Mouse (Mus musculus): ENCODE data around the gene Hs3st3a1. TPM values are rescaled to one million over a fixed set of nuclear protein-coding genes. Genes with fewer than 3 reads are reported as not detected.
A peak's percentile ranks its signal among the peaks of the same experiment; 100 is the strongest.

Hs3st3a1 gene
- polyA plus RNA-seq, 1 experiment from 2014 or later, result 1.4 TPM

GRCm38 (mm10) chr11:64537230-64537629, 102.1 kb downstream of the Hs3st3a1 start:
- no peaks in the 10 kb centered on the region for H3K27me3 ChIP-seq
- H3K4me1 ChIP-seq (replicated peaks), result no peaks in the 10 kb centered on the region
- no peak overlapping the region for H3K9ac ChIP-seq
- no peaks in the 10 kb centered on the region for H3K9me3 ChIP-seq
- no peak overlapping the region for H3K4me2 ChIP-seq
- no peak overlapping the region for H3K4me3 ChIP-seq
- no peaks in the 10 kb centered on the region for H3K36me3 ChIP-seq
- ATAC-seq (ENCODE audit: low FRiP score, low read depth), result no peak
- H3K27ac ChIP-seq (replicated peaks), result no peak overlapping the region
- WGBS, result 96% methylated on average over 3 of the region's 3 CpGs

- Histone ChIP-seq H3K9ac (no peak overlapping the region), H3K4me2 (no peak overlapping the region), H3K4me3 (no peak overlapping the region), H3K9me3 (no peaks in the 10 kb centered on the region), H3K36me3 (no peaks in the 10 kb centered on the region), H3K27me3 (0 out of 2 replicates have a peak, but pooled peaks cover 4% of the 10 kb centered on the region), H3K27ac (replicated peaks) (no peak overlapping the region), H3K4me1 (replicated peaks) (no peaks in the 10 kb centered on the region)
- no peak for ATAC-seq (ENCODE audit: low FRiP score, low read depth)
- 95% methylated on average over 9 of the region's 9 CpGs for WGBS
Observed at GRCm38 (mm10) chr11:64541866-64542265, 106.7 kb downstream of the Hs3st3a1 start.

DNA sequence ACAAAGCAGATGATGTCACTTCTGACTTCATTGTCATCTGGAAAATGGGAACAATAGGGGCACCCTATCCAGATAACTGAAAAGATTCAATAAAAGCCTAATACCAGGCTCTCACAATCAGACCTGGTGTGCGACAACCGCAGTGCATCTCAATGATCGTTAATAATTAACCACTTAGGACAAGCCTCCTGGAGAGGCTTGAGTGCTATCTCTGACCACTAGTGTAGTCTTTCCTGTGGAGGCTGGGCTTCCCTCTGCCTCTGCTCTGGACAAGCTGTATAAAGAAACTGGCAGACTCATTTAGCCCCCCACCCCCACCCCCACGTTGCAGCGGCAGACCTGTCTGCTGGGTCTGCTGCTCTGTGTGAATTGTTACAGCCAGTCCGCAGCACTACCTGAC, 107.2 kb downstream of the Hs3st3a1 start:
- Histone ChIP-seq H3K4me2 (no peak overlapping the region), H3K36me3 (no peaks in the 10 kb centered on the region), H3K9ac (no peak overlapping the region), H3K9me3 (no peaks in the 10 kb centered on the region), H3K27ac (replicated peaks) (no peak overlapping the region), H3K4me1 (replicated peaks) (no peaks in the 10 kb centered on the region), H3K4me3 (no peak overlapping the region), H3K27me3 (0 out of 2 replicates have a peak, but pooled peaks cover 4% of the 10 kb centered on the region)
- ATAC-seq (ENCODE audit: low FRiP score, low read depth), result no peak
- WGBS, result 49% methylated on average over 6 of the region's 6 CpGs

DNA sequence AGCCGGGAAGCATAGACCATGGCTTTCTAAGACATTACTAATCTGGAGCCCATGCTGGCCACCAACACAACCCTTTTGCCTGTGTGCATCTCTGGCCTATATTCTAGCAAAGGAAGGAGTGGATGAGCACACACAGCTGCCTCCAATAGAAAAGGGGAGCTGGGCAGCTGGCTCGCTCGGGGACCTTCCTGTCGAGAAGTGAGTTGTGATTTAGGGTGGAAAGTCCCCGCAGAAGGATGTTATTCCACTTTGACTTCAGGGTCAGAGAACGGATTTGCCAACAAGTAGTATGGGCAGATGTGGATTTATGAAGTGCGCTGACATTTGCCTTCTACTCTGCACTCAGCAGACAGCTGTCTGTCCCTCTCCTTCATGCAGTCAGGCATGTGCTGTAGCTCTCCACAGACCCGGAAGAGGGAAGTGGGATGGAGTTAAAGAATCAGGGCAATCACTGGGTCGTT, 108.1 kb downstream of the Hs3st3a1 start:
- H3K4me3 ChIP-seq, result no peak overlapping the region
- no peak overlapping the region for H3K4me2 ChIP-seq
- ATAC-seq (ENCODE audit: low FRiP score, low read depth), result no peak
- no peaks in the 10 kb centered on the region for H3K36me3 ChIP-seq
- H3K9me3 ChIP-seq, result no peaks in the 10 kb centered on the region
- 0 out of 2 replicates have a peak, but pooled peaks cover 4% of the 10 kb centered on the region for H3K27me3 ChIP-seq
- no peak overlapping the region for H3K27ac ChIP-seq (replicated peaks)
- WGBS, result 74% methylated on average over 9 of the region's 9 CpGs
- H3K9ac ChIP-seq, result no peak overlapping the region
- H3K4me1 ChIP-seq (replicated peaks), result no peaks in the 10 kb centered on the region

- Histone ChIP-seq H3K9me3 (no peaks in the 10 kb centered on the region), H3K27me3 (0 out of 2 replicates have a peak, but pooled peaks cover 4% of the 10 kb centered on the region), H3K27ac (replicated peaks) (no peak overlapping the region), H3K4me2 (no peak overlapping the region), H3K4me3 (no peak overlapping the region), H3K4me1 (replicated peaks) (no peaks in the 10 kb centered on the region), H3K9ac (no peak overlapping the region), H3K36me3 (no peaks in the 10 kb centered on the region)
- 0 out of 2 replicates have a peak, but pooled peaks have one; percentile 23 for ATAC-seq (ENCODE audit: low FRiP score, low read depth)
- 52% methylated on average over 5 of the region's 5 CpGs for WGBS
Observed at GRCm38 (mm10) chr11:64544236-64544635, 109.1 kb downstream of the Hs3st3a1 start.

DNA sequence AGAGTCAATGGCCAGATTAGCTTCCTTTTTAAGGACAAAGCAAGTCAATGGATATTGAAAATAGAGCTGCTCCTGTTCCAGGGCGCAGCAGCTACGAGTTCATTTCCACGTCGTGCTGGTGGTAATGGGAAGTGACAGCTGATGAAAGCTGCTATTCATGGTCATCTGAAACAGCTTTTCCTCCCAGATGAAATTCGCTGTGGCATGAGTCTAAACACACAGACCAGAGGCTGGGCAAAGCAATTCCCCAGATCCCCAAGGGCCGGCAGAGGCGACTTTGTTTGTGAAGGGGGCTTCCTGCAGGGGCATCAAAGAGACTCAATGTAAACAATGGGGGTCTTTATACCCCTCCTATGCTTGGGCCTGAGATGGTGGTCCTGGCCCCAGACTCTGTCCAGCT, 114.2 kb downstream of the Hs3st3a1 start:
- ATAC-seq (ENCODE audit: low FRiP score, low read depth), result no peak
- WGBS, result 26% methylated on average over 7 of the region's 7 CpGs
- H3K9ac ChIP-seq, result no peak overlapping the region
- 0 out of 2 replicates have a peak, but pooled peaks cover 4% of the 10 kb centered on the region for H3K27me3 ChIP-seq
- H3K4me2 ChIP-seq, result no peak overlapping the region
- H3K4me1 ChIP-seq (replicated peaks), result no peaks in the 10 kb centered on the region
- no peak overlapping the region for H3K27ac ChIP-seq (replicated peaks)
- no peak overlapping the region for H3K4me3 ChIP-seq
- H3K36me3 ChIP-seq, result no peaks in the 10 kb centered on the region
- no peaks in the 10 kb centered on the region for H3K9me3 ChIP-seq

DNA sequence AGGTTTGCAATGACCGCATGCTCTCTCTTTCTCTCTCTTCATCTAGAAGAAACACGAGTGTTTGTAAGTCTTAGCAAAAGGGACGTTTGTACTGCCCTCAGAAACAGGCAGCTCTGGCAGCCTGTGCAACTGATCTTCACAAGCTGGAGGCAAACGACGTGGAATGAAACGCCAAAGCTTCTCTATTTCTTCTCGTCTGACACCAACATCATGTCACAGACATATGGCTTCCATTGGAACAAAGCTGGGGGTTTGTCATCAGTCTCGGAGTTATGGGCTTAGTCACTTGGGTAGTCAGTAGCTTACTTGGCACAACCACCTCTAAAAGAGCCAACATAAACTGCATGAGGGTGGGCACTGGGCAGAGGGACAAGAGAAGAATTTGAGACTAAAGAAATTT, 114.8 kb downstream of the Hs3st3a1 start:
- no peak overlapping the region for H3K4me2 ChIP-seq
- 73% methylated on average over 8 of the region's 8 CpGs for WGBS
- H3K4me3 ChIP-seq, result no peak overlapping the region
- no peak for ATAC-seq (ENCODE audit: low FRiP score, low read depth)
- no peak overlapping the region for H3K27ac ChIP-seq (replicated peaks)
- no peak overlapping the region for H3K9ac ChIP-seq
- 0 out of 2 replicates have a peak, but pooled peaks cover 4% of the 10 kb centered on the region for H3K27me3 ChIP-seq
- H3K36me3 ChIP-seq, result no peaks in the 10 kb centered on the region
- no peaks in the 10 kb centered on the region for H3K9me3 ChIP-seq
- no peaks in the 10 kb centered on the region for H3K4me1 ChIP-seq (replicated peaks)

GRCm38 (mm10) chr11:64558282-64558681, 123.2 kb downstream of the Hs3st3a1 start:
- H3K4me3 ChIP-seq, result no peak overlapping the region
- ATAC-seq (ENCODE audit: low FRiP score, low read depth), result no peak
- WGBS, result 98% methylated on average over 2 of the region's 2 CpGs
- H3K4me1 ChIP-seq (replicated peaks), result no peaks in the 10 kb centered on the region
- no peaks in the 10 kb centered on the region for H3K27me3 ChIP-seq
- no peaks in the 10 kb centered on the region for H3K9me3 ChIP-seq
- no peak overlapping the region for H3K27ac ChIP-seq (replicated peaks)
- H3K4me2 ChIP-seq, result no peak overlapping the region
- no peaks in the 10 kb centered on the region for H3K36me3 ChIP-seq
- no peak overlapping the region for H3K9ac ChIP-seq

- no peaks in the 10 kb centered on the region for H3K9me3 ChIP-seq
- no peaks in the 10 kb centered on the region for H3K27me3 ChIP-seq
- H3K4me2 ChIP-seq, result no peak overlapping the region
- no peaks in the 10 kb centered on the region for H3K4me1 ChIP-seq (replicated peaks)
- H3K9ac ChIP-seq, result no peak overlapping the region
- WGBS, result 87% methylated on average over 1 of the region's 1 CpGs
- H3K4me3 ChIP-seq, result no peak overlapping the region
- no peaks in the 10 kb centered on the region for H3K36me3 ChIP-seq
- no peak for ATAC-seq (ENCODE audit: low FRiP score, low read depth)
- no peak overlapping the region for H3K27ac ChIP-seq (replicated peaks)
Observed at GRCm38 (mm10) chr11:64559388-64559787, 124.3 kb downstream of the Hs3st3a1 start.

- H3K4me3 ChIP-seq, result no peak overlapping the region
- H3K36me3 ChIP-seq, result no peaks in the 10 kb centered on the region
- no peaks in the 10 kb centered on the region for H3K27me3 ChIP-seq
- no peak overlapping the region for H3K27ac ChIP-seq (replicated peaks)
- no peaks in the 10 kb centered on the region for H3K4me1 ChIP-seq (replicated peaks)
- no peak for ATAC-seq (ENCODE audit: low FRiP score, low read depth)
- H3K4me2 ChIP-seq, result no peak overlapping the region
- H3K9ac ChIP-seq, result no peak overlapping the region
- 86% methylated on average over 2 of the region's 2 CpGs for WGBS
- no peaks in the 10 kb centered on the region for H3K9me3 ChIP-seq
Observed at GRCm38 (mm10) chr11:64560471-64560870, 125.3 kb downstream of the Hs3st3a1 start.

DNA sequence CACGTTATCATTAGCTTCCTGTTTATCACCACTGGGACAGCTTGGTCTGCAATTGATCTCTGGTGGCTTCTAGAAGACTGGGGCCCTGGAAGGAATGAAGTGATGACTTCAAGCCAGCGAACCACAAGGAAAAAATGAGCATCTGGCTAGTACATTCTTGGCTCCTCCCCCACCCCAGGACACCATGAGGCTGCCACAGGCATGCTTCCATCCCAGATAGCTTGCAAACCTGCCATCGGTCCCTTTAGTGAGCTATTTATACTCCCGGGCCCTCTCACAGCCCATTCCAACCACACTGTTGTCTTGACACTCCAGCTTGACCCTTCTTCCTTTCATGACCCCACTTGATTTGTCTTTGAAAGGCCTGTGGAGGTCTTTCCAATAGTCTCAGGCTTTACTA, 127.6 kb downstream of the Hs3st3a1 start:
- Histone ChIP-seq H3K4me3 (no peak overlapping the region), H3K27ac (replicated peaks) (no peak overlapping the region), H3K9me3 (no peaks in the 10 kb centered on the region), H3K36me3 (no peaks in the 10 kb centered on the region), H3K4me1 (replicated peaks) (no peaks in the 10 kb centered on the region), H3K9ac (no peak overlapping the region), H3K27me3 (no peaks in the 10 kb centered on the region), H3K4me2 (no peak overlapping the region)
- WGBS, result 60% methylated on average over 4 of the region's 4 CpGs
- ATAC-seq (ENCODE audit: low FRiP score, low read depth), result no peak

Data from hindbrain, embryonic 15.5 days (tissue).